8 mouse cellular contexts compared by ENCODE assay signal in the genomic region with DNA sequence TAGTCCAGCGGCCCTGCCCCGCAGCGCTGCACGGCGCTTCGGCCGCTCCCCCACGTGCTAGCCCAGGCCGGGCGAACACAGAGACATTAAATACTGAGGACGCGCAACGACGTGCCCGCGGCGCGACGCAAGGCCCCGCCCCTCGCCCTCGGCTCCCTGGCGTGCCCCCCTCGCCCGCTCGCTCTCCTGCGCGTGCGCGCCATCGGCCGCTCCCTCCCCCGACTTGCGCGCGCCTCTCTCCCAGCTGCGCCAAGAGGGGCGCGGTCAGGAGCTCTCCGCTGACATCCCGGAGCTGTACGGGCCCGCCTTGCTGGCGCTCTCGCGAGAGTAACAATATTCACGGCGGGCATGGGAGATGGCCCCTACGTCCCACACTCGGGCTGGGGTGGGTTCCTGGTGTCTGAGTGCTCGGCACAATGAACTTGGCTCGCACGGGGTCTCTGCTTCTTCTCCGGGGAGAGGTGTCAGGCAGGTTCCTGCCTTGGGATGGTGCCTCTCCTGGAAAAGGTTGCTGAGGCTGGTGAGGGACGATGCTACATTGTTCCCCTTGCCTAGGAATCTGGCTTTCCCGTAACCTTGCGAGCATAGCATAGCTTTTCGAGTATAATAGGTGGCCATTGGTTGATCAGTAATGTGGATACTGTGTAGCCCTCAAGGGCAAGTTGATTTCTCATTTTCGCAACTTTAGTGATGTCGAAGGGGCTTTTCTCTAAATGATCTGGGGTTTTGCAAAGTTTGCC. TPM values are rescaled to one million over a fixed set of nuclear protein-coding genes. Genes with fewer than 3 reads are reported as not detected.
DNase-seq lines count a peak whose midpoint lies in the region; ATAC-seq and TF ChIP-seq lines count a peak whose summit lies in the region.

A gene (minus strand): TSS at position 129 of the 740 bp plus-strand sequence.

- WGBS in bone marrow, adult 2 months = 2% methylated on average over 60 of the region's 60 CpGs
- 1% methylated on average over 60 of the region's 60 CpGs for WGBS in embryonic facial prominence, embryonic 15.5 days
- 2% methylated on average over 53 of the region's 60 CpGs for WGBS in kidney, embryonic 14.5 days
- 1% methylated on average over 59 of the region's 60 CpGs for WGBS in limb, embryonic 15.5 days

- H3K9ac ChIP-seq in embryonic facial prominence, embryonic 15.5 days = peak within 1 kb of the TSS; percentile 64
- peak within 1 kb of the TSS; percentile 81 for H3K9ac ChIP-seq in kidney, embryonic 14.5 days (ENCODE audit: low read depth, low read length)
- peak within 1 kb of the TSS; percentile 69 for H3K9ac ChIP-seq in limb, embryonic 15.5 days

- peak; percentile 98 for ATAC-seq in embryonic facial prominence, embryonic 15.5 days (ENCODE audit: insufficient number of reproducible peaks, low FRiP score, low TSS enrichment, low read depth)
- peak; percentile 98 for ATAC-seq in kidney, embryonic 14.5 days (ENCODE audit: low FRiP score, low TSS enrichment)
- peak; percentile 97 for ATAC-seq in limb, embryonic 15.5 days (ENCODE audit: insufficient number of reproducible peaks, low FRiP score, low TSS enrichment, low read depth)

- no peaks in the 10 kb centered on the region for H3K4me1 ChIP-seq in bone marrow, adult 2 months (ENCODE audit: control insufficient read depth, insufficient read depth, low read length)
- H3K4me1 ChIP-seq in embryonic facial prominence, embryonic 15.5 days = peaks cover 16% of the 10 kb centered on the region
- H3K4me1 ChIP-seq in kidney, embryonic 14.5 days (ENCODE audit: control insufficient read depth, insufficient read depth, low read length) = peaks cover 15% of the 10 kb centered on the region; the same call in 1 of the 2 replicates
- H3K4me1 ChIP-seq in limb, embryonic 15.5 days = peaks cover 18% of the 10 kb centered on the region

- TF ChIP-seq POLR2A in bone marrow, adult 2 months (IDR thresholded peaks at IDR 0.05; ENCODE audit: borderline replicate concordance, control insufficient read depth, low read depth, low read length) = peak; percentile 68; the same call in 1 of the 2 replicates

- DNase-seq in 416B (ENCODE audit: low read depth) = peak; percentile 97
- DNase-seq in heart, adult 9 months (ENCODE audit: low spot score in 2 of 2) = peak; percentile 99
- peak; percentile 79 to 81 for DNase-seq in monocyte, adult 2 months (ENCODE audit: low read depth in 1 of 2, low spot score in 2 of 2)
- DNase-seq in spleen, postnatal 4 days (ENCODE audit: low spot score in 2 of 2) = peak; percentile 89 to 93

- no peaks in the 10 kb centered on the region; the same call in 1 of the 2 replicates for H3K27me3 ChIP-seq in embryonic facial prominence, embryonic 15.5 days
- no peaks in the 10 kb centered on the region; the same call in 1 of the 2 replicates for H3K27me3 ChIP-seq in kidney, embryonic 14.5 days (ENCODE audit: control insufficient read depth, insufficient read depth, low read length)
- no peaks in the 10 kb centered on the region for H3K27me3 ChIP-seq in limb, embryonic 15.5 days

- no peak within 1 kb of the TSS; the same call in 1 of the 2 replicates for H3K27ac ChIP-seq in bone marrow, adult 2 months (ENCODE audit: control insufficient read depth, insufficient read depth, low read depth, low read length, poor library complexity)
- peak within 1 kb of the TSS; percentile 90 for H3K27ac ChIP-seq in embryonic facial prominence, embryonic 15.5 days (replicated peaks)
- peak within 1 kb of the TSS; percentile 78 for H3K27ac ChIP-seq in kidney, embryonic 14.5 days (ENCODE audit: low read depth, low read length)
- H3K27ac ChIP-seq in limb, embryonic 15.5 days = peak within 1 kb of the TSS; percentile 89

- no peaks in the 10 kb centered on the region for H3K36me3 ChIP-seq in embryonic facial prominence, embryonic 15.5 days
- no peaks in the 10 kb centered on the region for H3K36me3 ChIP-seq in kidney, embryonic 14.5 days (ENCODE audit: control insufficient read depth, insufficient read depth, low read length)
- H3K36me3 ChIP-seq in limb, embryonic 15.5 days = no peaks in the 10 kb centered on the region

- peak within 1 kb of the TSS; percentile 94 for H3K4me2 ChIP-seq in embryonic facial prominence, embryonic 15.5 days (replicated peaks)
- peak within 1 kb of the TSS; percentile 97 for H3K4me2 ChIP-seq in kidney, embryonic 14.5 days (replicated peaks; ENCODE audit: low read depth, low read length)
- H3K4me2 ChIP-seq in limb, embryonic 15.5 days = peak within 1 kb of the TSS; percentile 96

- H3K9me3 ChIP-seq in embryonic facial prominence, embryonic 15.5 days (replicated peaks) = no peaks in the 10 kb centered on the region
- H3K9me3 ChIP-seq in kidney, embryonic 14.5 days (ENCODE audit: control insufficient read depth, low read length) = no peaks in the 10 kb centered on the region
- no peaks in the 10 kb centered on the region for H3K9me3 ChIP-seq in limb, embryonic 15.5 days

- peak within 1 kb of the TSS; percentile 52 for H3K4me3 ChIP-seq in bone marrow, adult 2 months (replicated peaks; ENCODE audit: control insufficient read depth, low read depth, low read length)
- H3K4me3 ChIP-seq in embryonic facial prominence, embryonic 15.5 days (replicated peaks) = peak within 1 kb of the TSS; percentile 62
- H3K4me3 ChIP-seq in kidney, embryonic 14.5 days (ENCODE audit: low read length) = peak within 1 kb of the TSS; percentile 77
- peak within 1 kb of the TSS; percentile 65 for H3K4me3 ChIP-seq in limb, embryonic 15.5 days

- TF ChIP-seq CTCF in bone marrow, adult 2 months (IDR thresholded peaks at IDR 0.05; ENCODE audit: control insufficient read depth, insufficient read depth, low read length) = no peak

RNA-seq across cellular contexts. Expression of the gene that starts here (rescaled TPM):
- 3.7 and 7.7 TPM in 2 replicates for polyA plus RNA-seq in bone marrow, adult 2 months (2011; ENCODE audit: insufficient read depth, insufficient read length, low replicate concordance, missing spikeins)
- polyA plus RNA-seq in embryonic facial prominence, embryonic 15.5 days (2015; fragmentation: Nextera tagmentation; extraction: Ambion mirVana) = 20.2 and 20.9 TPM in 2 replicates
- 12.0 and 20.2 TPM in 2 replicates for polyA plus RNA-seq in kidney, embryonic 14.5 days (2014; fragmentation: Nextera tagmentation; extraction: Ambion mirVana)
- 17.9 and 24.4 TPM in 2 replicates for polyA plus RNA-seq in limb, embryonic 15.5 days (2015; fragmentation: Nextera tagmentation; extraction: Ambion mirVana)
